Mouse (Mus musculus) midbrain, embryonic 14.5 days (tissue): ENCODE data around the gene Adck2. TPM values are rescaled to one million over a fixed set of nuclear protein-coding genes. Genes with fewer than 3 reads are reported as not detected.

Experiments
- ATAC-seq: fragments of 200-750 bp; cut with Nextera tagmentation; 2 replicates; pipeline ENCODE4 v1.8.0; 2017; ENCODE audit warnings: moderate number of reproducible peaks, moderate library complexity; ENCODE audit not compliant: low FRiP score, low TSS enrichment
- DNase-seq: peaks from one replicate; pipeline ENCODE4 v3.0.0-alpha.2; 2015
- H3K27ac ChIP-seq: fragments of 300-500 bp; sonication (generic); replicated peaks from 2 replicates; pipeline ENCODE4 v1.5.1; 2014; ENCODE audit warnings: mild to moderate bottlenecking, low read depth, low read length, moderate library complexity
- H3K27me3 ChIP-seq: fragments of 300-500 bp; sonication (generic); 2 replicates; pipeline ENCODE4 v1.6.1; 2014; ENCODE audit warnings: low read length, control low read depth, mixed read lengths; ENCODE audit not compliant: control insufficient read depth, insufficient read depth
- H3K36me3 ChIP-seq: fragments of 300-500 bp; sonication (generic); 2 replicates; pipeline ENCODE4 v1.6.1; 2014; ENCODE audit warnings: low read length, control low read depth; ENCODE audit not compliant: control insufficient read depth, insufficient read depth
- H3K4me1 ChIP-seq: fragments of 300-500 bp; sonication (generic); 2 replicates; pipeline ENCODE4 v1.6.1; 2014; ENCODE audit warnings: mild to moderate bottlenecking, antibody characterized with exemption, low read length, control low read depth; ENCODE audit not compliant: control insufficient read depth, insufficient read depth
- H3K4me2 ChIP-seq: fragments of 300-500 bp; sonication (generic); 2 replicates; pipeline ENCODE4 v1.6.1; 2014; ENCODE audit warnings: mild to moderate bottlenecking, low read length, moderate library complexity
- H3K4me3 ChIP-seq: fragments of 300-500 bp; sonication (generic); replicated peaks from 2 replicates; pipeline ENCODE4 v1.5.1; 2014; ENCODE audit warnings: low read depth, low read length
- H3K9ac ChIP-seq: fragments of 300-500 bp; sonication (generic); replicated peaks from 2 replicates; pipeline ENCODE4 v1.6.1; 2014; ENCODE audit warnings: mild to moderate bottlenecking, low read length, moderate library complexity
- H3K9me3 ChIP-seq: fragments of 300-500 bp; sonication (generic); 2 replicates; pipeline ENCODE4 v1.6.1; 2016; ENCODE audit warnings: low read length, control low read depth, mixed read lengths; ENCODE audit not compliant: control insufficient read depth
- WGBS: fragments of 180-500 bp; shearing (Covaris S2); extraction: QIAGEN DNeasy Blood & Tissue Kit; methylation state at CpG from one replicate; pipeline ENCODE4 v1.1.7; 2014; 5-methylcytosine and 5-hydroxymethylcytosine counted together
- polyA plus RNA-seq: library from polyadenylated mRNA; unstranded; fragments of >200 nt; fragmentation: Nextera tagmentation; extraction: Ambion mirVana; gene quantifications from 2 replicates; pipeline ENCODE4 v1.2.1, GENCODE M21; 2014

Adck2 gene
- polyA plus RNA-seq = 34.5 and 48.7 TPM in 2 replicates

DNA sequence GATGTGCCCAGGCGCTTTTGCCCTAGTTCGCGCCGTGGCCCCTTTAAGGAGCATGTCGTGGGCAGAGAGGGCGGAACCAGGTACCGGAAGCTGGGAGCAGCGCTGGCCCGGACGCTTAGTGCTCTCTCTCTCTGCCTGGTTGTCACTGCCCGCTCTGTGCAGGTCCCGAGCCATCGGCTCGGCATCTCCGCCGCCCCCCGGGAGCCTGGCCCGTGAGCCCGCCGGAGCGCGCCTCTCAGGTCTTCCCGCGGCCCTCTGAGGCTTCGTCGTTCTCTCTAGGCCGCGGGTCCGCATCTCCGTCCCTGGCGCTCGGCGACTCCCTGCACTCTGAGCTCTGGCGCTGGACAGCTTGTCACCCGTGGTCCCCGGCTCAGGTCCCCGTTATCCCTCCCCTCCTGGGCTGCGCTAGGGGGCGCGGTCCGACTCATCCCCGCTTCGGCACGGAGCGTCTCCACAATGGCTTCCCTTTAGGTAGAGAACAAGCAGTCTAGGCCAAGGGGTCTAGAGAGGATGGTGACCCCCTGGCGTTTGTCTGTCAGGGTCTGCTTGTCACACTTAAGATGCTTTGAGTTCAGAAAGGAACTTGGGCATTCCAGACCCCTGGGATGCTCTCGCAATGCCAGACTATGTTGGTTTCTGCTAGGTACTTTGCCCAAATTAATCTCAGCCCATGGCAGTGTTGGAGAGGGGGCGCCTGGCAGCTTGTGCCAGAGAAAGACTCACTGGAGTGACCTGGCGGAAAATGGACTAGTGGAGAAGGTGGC, at the start of gene Adck2:
Adck2 (plus strand) TSS at position 83 of the 764 bp plus-strand sequence.
- DNase-seq = peak; percentile 92

DNA sequence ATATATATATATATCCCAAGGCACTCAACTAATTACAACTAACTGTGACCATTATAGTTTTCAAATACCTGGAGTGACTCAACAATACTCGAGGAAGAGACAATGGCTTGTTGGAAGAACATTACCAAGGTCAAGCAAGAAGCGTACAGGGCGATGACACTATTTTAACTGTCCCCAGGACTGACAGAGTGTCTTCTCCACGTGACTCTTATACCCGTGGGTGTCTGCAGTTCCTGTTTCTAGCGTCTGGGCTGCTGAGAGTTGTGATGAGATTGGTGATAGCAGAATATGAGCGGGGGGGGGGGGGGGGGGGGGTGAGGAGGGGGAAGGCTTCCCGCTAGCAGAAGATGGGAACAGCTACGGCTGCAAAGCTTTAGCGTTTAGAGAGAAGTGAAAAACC, 46.9 kb upstream of the Adck2 start:
- Histone ChIP-seq H3K27me3 (no peaks in the 10 kb centered on the region), H3K9me3 (no peaks in the 10 kb centered on the region), H3K9ac (no peak overlapping the region), H3K4me3 (no peak overlapping the region), H3K4me1 (peaks cover 23% of the 10 kb centered on the region), H3K36me3 (peaks cover 17% of the 10 kb centered on the region), H3K27ac (no peak overlapping the region), H3K4me2 (no peak overlapping the region)
- DNase-seq (no peak), ATAC-seq (no peak)
- 79% methylated on average over 10 of the region's 10 CpGs for WGBS

More for the DNA sequence above, at the start of gene Adck2:
- Histone ChIP-seq H3K4me2 (peak within 1 kb of the TSS; percentile 71), H3K27me3 (no peaks in the 10 kb centered on the region), H3K4me1 (peaks cover 11% of the 10 kb centered on the region), H3K36me3 (peaks cover 17% of the 10 kb centered on the region), H3K27ac (peak within 1 kb of the TSS; percentile 96), H3K9me3 (no peaks in the 10 kb centered on the region), H3K4me3 (peak within 1 kb of the TSS; percentile 79), H3K9ac (peak within 1 kb of the TSS; percentile 90)
- peak; percentile 94 for ATAC-seq
- WGBS = under 1% methylated on average over 49 of the region's 49 CpGs

DNA sequence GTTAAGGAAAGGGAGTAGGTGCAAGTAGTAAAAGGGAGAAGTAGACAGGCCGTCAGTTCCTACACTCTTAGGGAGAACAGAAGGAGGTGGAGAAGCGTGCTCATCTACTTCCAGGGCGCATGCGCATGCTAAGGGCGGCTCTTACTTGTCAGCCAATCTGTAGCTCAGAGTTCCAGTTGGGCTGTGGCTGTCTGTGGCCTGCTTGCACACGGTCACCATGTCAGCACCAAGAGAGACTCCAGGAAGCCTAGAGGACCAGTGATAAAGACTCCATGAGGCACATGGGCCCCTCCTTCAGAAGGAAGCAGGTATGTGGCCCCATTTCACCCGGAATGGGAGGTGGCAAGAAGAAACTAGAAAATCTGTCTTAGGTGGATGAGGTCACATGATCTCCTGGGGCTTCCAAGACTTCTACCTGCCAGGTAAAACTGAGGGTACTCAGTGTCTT, 46.3 kb upstream of the Adck2 start:
- Histone ChIP-seq H3K4me1 (peaks cover 23% of the 10 kb centered on the region), H3K27me3 (no peaks in the 10 kb centered on the region), H3K4me2 (no peak overlapping the region), H3K27ac (peak overlapping the region; percentile 77; the same call in 1 of the 2 replicates), H3K36me3 (peaks cover 12% of the 10 kb centered on the region), H3K9me3 (no peaks in the 10 kb centered on the region), H3K9ac (no peak overlapping the region), H3K4me3 (no peak overlapping the region)
- 0 out of 2 replicates have a peak, but pooled peaks have one; percentile 22 for ATAC-seq
- DNase-seq = no peak
- WGBS = 86% methylated on average over 7 of the region's 7 CpGs

DNA sequence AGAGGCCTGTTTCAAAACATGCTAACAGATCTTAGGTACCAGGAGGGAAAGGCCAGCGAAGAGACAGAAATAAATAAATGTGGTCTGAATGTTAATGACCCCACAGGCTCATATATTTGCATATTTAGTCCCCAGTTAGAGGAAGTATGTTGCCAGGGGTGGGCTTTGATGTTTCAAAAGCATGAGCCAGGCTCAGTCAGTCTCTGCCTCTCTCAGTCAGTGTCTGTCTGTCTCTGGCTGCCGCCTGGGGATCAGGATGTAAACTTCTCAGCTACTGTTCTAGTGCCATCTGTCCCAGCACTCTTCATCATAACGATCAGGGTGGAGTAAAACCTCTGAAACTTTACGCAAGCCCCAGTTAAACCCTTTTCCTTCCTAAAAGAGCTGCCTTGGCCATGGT, 45.9 kb upstream of the Adck2 start:
- no peak overlapping the region for H3K4me3 ChIP-seq
- H3K27me3 ChIP-seq = no peaks in the 10 kb centered on the region
- H3K9me3 ChIP-seq = no peaks in the 10 kb centered on the region
- H3K4me1 ChIP-seq = peaks cover 23% of the 10 kb centered on the region
- peak; percentile 54 for DNase-seq
- no peak overlapping the region for H3K4me2 ChIP-seq
- ATAC-seq = 0 out of 2 replicates have a peak, but pooled peaks have one; percentile 22
- peaks cover 8% of the 10 kb centered on the region for H3K36me3 ChIP-seq
- 30% methylated on average over 4 of the region's 4 CpGs for WGBS
- H3K27ac ChIP-seq = peak overlapping the region; percentile 77
- no peak overlapping the region for H3K9ac ChIP-seq

DNA sequence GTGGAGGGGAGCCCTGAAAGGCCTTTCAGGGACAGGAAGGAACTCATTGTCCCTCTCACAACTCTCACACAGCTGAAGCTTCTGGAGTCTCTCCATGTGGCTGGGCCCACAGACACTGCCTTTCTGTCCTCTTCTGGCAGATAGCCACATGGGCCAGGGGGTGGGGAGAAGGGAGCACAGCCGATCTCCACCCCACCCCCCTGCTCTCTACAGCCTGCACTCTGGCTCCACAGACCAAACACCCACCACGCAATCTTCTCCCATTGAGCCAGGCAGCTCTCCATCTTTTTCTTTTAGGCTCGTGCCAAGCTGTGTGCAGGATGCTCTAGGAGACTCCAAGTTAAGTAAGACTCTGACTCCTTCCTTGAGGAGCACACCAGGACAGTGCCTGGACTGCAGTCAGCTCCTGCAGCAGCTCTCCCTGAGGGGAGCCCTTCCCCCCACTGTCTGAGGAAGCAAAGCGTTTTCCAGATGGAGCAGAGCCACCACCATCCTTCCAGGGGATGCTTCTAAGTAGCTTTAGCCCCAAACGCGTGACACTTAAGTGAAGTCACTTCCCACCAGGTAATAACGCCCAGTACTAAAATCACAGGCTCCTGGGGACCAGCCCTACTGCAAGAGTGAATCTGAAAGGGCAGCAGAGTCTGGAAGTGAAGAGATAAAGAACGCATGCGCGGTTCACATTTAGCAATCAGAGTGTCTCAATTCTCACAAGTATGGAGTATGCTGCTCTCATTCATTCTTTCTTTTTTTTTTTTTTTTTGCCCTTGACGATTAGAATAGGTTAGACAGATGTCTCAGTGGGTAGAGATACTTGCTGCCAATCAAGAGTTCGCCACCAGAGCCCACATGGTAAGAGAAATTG, 44.8 kb upstream of the Adck2 start:
- ATAC-seq = peak; percentile 49
- WGBS = 36% methylated on average over 12 of the region's 12 CpGs

DNA sequence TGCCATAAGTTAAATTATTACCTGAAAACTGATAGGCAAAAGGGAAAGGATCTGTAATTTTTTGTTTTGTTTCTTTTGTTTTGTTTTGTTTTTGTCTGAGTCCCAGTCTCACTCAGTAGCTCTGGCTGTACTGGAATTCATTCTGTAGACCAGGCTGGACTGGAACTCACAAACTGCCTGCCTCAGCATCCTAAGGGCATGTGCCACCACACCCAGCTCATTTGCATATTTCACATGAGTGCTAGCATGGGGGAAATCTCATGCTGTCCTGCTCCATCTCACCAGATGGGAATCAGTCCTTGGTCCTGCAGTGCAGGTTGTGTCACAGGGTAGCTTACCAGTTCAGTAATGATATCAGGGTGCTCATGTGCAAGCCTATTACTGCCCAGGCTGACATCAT, 38.7 kb upstream of the Adck2 start:
- Histone ChIP-seq H3K4me1 (peaks cover 7% of the 10 kb centered on the region), H3K27me3 (no peaks in the 10 kb centered on the region), H3K4me2 (no peak overlapping the region), H3K9me3 (no peaks in the 10 kb centered on the region), H3K4me3 (no peak overlapping the region), H3K9ac (no peak overlapping the region), H3K36me3 (no peaks in the 10 kb centered on the region), H3K27ac (no peak overlapping the region)
- DNase-seq = no peak
- no peak for ATAC-seq

More for the DNA sequence above, 44.8 kb upstream of the Adck2 start:
- Histone ChIP-seq H3K9me3 (no peaks in the 10 kb centered on the region), H3K27ac (peak overlapping the region; percentile 77), H3K27me3 (no peaks in the 10 kb centered on the region), H3K4me2 (peak overlapping the region; percentile 2), H3K9ac (peak overlapping the region; percentile 10; the same call in 1 of the 2 replicates), H3K4me1 (peaks cover 23% of the 10 kb centered on the region), H3K36me3 (no peaks in the 10 kb centered on the region), H3K4me3 (no peak overlapping the region)
- DNase-seq = peak; percentile 76

DNA sequence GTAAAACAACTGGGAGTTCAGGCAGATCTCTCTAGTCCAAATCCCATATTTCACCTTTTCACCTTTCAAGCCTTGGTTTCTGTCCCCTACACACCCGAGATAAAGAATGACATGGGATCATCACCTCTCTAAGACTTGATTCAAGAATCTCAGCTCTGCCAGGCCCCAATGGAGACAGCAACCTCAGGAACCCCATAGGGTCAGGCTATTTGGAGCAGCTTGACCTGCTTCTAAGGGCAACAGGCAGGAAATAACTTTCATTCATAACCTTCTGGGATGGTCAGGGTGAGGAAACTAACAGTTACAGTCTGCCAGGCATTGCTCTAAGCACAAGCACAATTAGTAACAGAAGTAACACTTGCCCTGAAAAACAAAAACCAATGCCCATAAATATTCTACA, 37.1 kb upstream of the Adck2 start:
- ATAC-seq (no peak), DNase-seq (no peak)
- Histone ChIP-seq H3K27ac (no peak overlapping the region), H3K9ac (no peak overlapping the region), H3K4me3 (no peak overlapping the region), H3K27me3 (no peaks in the 10 kb centered on the region), H3K9me3 (no peaks in the 10 kb centered on the region), H3K4me2 (no peak overlapping the region), H3K36me3 (no peaks in the 10 kb centered on the region), H3K4me1 (peaks cover 15% of the 10 kb centered on the region)
- WGBS = 67% methylated on average over 1 of the region's 1 CpGs

DNA sequence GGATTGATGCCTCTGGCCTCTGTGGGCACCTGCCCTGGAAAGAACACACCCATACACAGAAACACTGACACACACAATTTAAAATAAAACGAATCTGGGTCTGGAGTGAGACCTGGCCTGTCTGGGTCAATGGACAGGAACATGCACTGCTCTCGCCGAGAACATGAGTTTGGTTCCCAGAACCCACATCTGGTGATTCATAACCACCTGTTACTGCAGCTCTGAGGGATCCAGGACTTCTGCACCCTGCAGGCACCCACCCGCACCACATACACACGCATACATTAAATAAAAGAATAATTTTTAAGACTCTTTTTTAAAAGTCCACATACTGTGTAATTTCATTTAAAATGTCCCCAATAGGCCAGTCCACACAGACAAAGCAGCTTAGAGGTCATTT, 36.4 kb upstream of the Adck2 start:
- H3K4me1 ChIP-seq = peaks cover 15% of the 10 kb centered on the region
- WGBS = 96% methylated on average over 5 of the region's 5 CpGs
- no peak overlapping the region for H3K9ac ChIP-seq

More for the DNA sequence above, 36.4 kb upstream of the Adck2 start:
- Histone ChIP-seq H3K4me2 (no peak overlapping the region), H3K4me3 (no peak overlapping the region), H3K27me3 (no peaks in the 10 kb centered on the region), H3K36me3 (no peaks in the 10 kb centered on the region), H3K27ac (no peak overlapping the region), H3K9me3 (no peaks in the 10 kb centered on the region)
- ATAC-seq (no peak), DNase-seq (no peak)
